Mouse (Mus musculus) CH12.LX (cell line): ENCODE data around the gene Vps41.

ENCODE experiments used
- CHD2 ChIP-seq: IDR thresholded peaks from 2 replicates; pipeline ENCODE4 v1.6.1; 2011; ENCODE audit warnings: low read length, improper control_type of control experiment
- CTCF ChIP-seq, 2 experiments: IDR thresholded peaks in 1 of 2; conservative IDR thresholded peaks in 1 of 2; 2 replicates each; pipeline ENCODE4 v1.5.1; 2011 to 2012; ENCODE audit warnings: low read depth in 2 of 2, low read length in 2 of 2, improper control_type of control experiment in 1 of 2, inconsistent platforms in 1 of 2, mild to moderate bottlenecking in 1 of 2, moderate library complexity in 1 of 2
- EP300 ChIP-seq: IDR thresholded peaks from 2 replicates; pipeline ENCODE4 v1.6.1; 2011; ENCODE audit warnings: low read length, improper control_type of control experiment
- GABPA ChIP-seq: IDR thresholded peaks from 2 replicates; pipeline ENCODE4 v1.6.1; 2012; ENCODE audit warnings: low read depth, low read length, improper control_type of control experiment, inconsistent platforms; ENCODE audit not compliant: insufficient replicate concordance
- ZKSCAN1 ChIP-seq: IDR thresholded peaks from 2 replicates; pipeline ENCODE4 v1.6.1; 2012; ENCODE audit warnings: low read depth, inconsistent platforms, low read length, improper control_type of control experiment, borderline replicate concordance

DNA sequence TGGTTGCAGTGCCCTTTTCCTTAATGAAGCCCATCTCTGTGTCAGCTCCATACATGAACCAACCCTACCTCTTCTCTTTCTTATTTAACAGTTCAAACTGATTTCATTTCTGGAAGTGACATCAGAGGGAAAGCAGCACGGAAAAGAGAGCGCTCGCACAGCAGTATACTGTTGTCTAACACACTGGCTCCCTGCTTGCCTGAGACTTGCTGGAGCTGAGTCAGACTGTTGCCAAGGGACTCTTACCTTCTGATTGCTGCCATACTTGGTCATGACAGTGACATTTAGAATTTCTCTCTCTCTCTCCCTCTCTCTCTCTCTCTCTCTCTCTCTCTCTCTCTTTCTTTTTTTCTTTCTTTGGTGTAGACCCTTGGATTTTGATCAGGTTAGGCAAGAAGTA lies 142.3 kb downstream of the Vps41 start:
- no peak for TF ChIP-seq CHD2
- no peak for TF ChIP-seq CTCF (conservative IDR thresholded peaks at IDR 0.05 in 1 of 2, IDR thresholded peaks at IDR 0.05 in 1 of 2; ENCODE audit: low read depth in 2 of 2, low read length in 2 of 2)
- no peak for TF ChIP-seq EP300
- TF ChIP-seq ZKSCAN1, result no peak
- TF ChIP-seq GABPA, result no peak
